Mouse (Mus musculus) ES-E14 (cell line): ENCODE results near the gene Fbxo46.

Source experiments
- CHD2 ChIP-seq: IDR thresholded peaks from 2 replicates; pipeline ENCODE4 v1.6.1; 2014; ENCODE audit warnings: mild to moderate bottlenecking, low read depth, low read length, inconsistent platforms
- HCFC1 ChIP-seq: IDR thresholded peaks from 2 replicates; pipeline ENCODE4 v1.6.1; 2012; ENCODE audit warnings: low read length, inconsistent platforms, borderline replicate concordance; ENCODE audit not compliant: insufficient read depth
- ZNF384 ChIP-seq: IDR thresholded peaks from 2 replicates; pipeline ENCODE4 v1.6.1; 2012; ENCODE audit warnings: low read depth, low read length, inconsistent platforms

DNA sequence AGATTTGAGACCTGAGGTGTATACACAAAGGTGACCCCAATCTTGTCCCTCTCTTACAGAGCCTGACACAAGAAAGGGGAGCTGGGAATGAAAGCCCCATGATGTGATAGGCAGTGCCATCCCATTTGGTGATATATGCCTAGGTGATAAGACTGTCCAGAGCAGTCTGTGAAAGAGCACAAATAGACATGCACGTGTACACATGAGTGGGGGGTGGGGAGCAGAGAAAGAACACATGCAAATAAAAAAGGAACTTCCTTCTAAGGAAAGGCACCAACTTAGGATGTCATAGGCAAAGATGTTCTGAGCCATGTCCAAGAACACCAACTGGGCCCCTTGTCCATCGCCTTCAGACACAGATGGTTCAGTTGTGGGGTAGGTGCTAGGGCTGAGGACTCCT, 15.2 kb upstream of the Fbxo46 start:
- TF ChIP-seq HCFC1 (no peak), ZNF384 (no peak), CHD2 (no peak)
